Mouse (Mus musculus) G1E (cell line): ENCODE data around the gene Enpep.

ENCODE experiments used
- CTCF ChIP-seq: IDR thresholded peaks from 2 replicates; pipeline ENCODE4 v1.5.1; 2012; ENCODE audit warnings: low read depth, low read length, inconsistent platforms, mixed read lengths
- GATA1 ChIP-seq: IDR thresholded peaks from 2 replicates; pipeline ENCODE4 v1.6.1; 2012; ENCODE audit warnings: borderline replicate concordance, low read length, inconsistent platforms, mixed read lengths
- GATA2 ChIP-seq: IDR thresholded peaks from 2 replicates; pipeline ENCODE4 v1.6.1; 2012; ENCODE audit warnings: low read depth, low read length, inconsistent platforms, borderline replicate concordance
- POLR2AphosphoS5 ChIP-seq: IDR thresholded peaks from 2 replicates; pipeline ENCODE4 v1.6.1; 2012; ENCODE audit warnings: low read depth, low read length, inconsistent platforms; ENCODE audit not compliant: insufficient replicate concordance
- TAL1 ChIP-seq: conservative IDR thresholded peaks from 2 replicates; pipeline ENCODE4 v1.6.1; 2012; ENCODE audit warnings: low read depth, low read length, inconsistent platforms, mixed read lengths

- TF ChIP-seq CTCF: no peak
- TF ChIP-seq GATA1: no peak
- no peak for TF ChIP-seq GATA2
- no peak for TF ChIP-seq TAL1
- no peak for TF ChIP-seq POLR2AphosphoS5
These were observed 20.0 kb downstream of the Enpep start for GRCm38 (mm10) chr3:129312511-129312910.
